Mouse (Mus musculus): ENCODE measurements around the gene 1700016C15Rik. TPM values are rescaled to one million over a fixed set of nuclear protein-coding genes. Genes with fewer than 3 reads are reported as not detected.

Gene 1700016C15Rik
- total and polyA plus RNA-seq, 2 experiments from 2014 or later: not detected

DNA sequence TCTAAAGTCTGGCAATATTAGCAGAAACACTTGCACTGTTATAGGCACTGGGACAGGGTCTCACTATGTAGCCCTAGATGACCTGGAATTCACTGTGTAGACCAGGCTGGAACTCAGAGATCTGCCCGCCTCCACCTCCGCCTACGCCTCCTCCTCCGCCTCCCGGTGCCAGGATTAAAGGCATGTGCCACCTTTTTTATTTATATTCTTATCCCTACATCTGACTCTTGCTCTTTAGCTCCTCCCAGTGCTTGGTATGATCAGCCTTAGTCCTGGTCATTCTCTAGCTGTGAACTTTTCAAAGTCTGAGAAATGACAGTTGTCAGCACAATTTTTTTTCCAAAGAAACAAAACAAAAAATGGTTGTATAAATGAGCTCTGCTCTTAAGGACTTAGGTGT is 42.6 kb upstream of the 1700016C15Rik start:
- no peak for TF ChIP-seq CTCF (IDR thresholded peaks at IDR 0.05)
- H3K9ac ChIP-seq (replicated peaks; ENCODE audit: low read length, poor library complexity, severe bottlenecking): no peak overlapping the region
- no peaks in the 10 kb centered on the region for H3K9me3 ChIP-seq (ENCODE audit: low read length)
- no peak overlapping the region for H3K4me3 ChIP-seq (ENCODE audit: low read depth, low read length)
- H3K4me2 ChIP-seq (ENCODE audit: low read depth, low read length, poor library complexity, severe bottlenecking): no peak overlapping the region
- no peaks in the 10 kb centered on the region for H3K36me3 ChIP-seq (ENCODE audit: insufficient read depth, low read length)
- 86% methylated on average over 5 of the region's 5 CpGs for WGBS
- no peaks in the 10 kb centered on the region for H3K27me3 ChIP-seq (ENCODE audit: insufficient read depth, low read length)
- no peak for DNase-seq (ENCODE audit: low spot score)
- no peaks in the 10 kb centered on the region for H3K4me1 ChIP-seq (ENCODE audit: insufficient read depth, low read length)
- no peak overlapping the region for H3K27ac ChIP-seq (ENCODE audit: low read depth, low read length)
- no peak for ATAC-seq (ENCODE audit: low FRiP score)

GRCm38 (mm10) chr1:177692491-177692890 is 37.1 kb upstream of the 1700016C15Rik start:
- Histone ChIP-seq H3K4me1 (ENCODE audit: insufficient read depth, low read length) (no peaks in the 10 kb centered on the region), H3K4me3 (ENCODE audit: low read depth, low read length) (no peak overlapping the region), H3K27ac (ENCODE audit: low read depth, low read length) (no peak overlapping the region), H3K36me3 (ENCODE audit: insufficient read depth, low read length) (no peaks in the 10 kb centered on the region), H3K9ac (replicated peaks; ENCODE audit: low read length, poor library complexity, severe bottlenecking) (no peak overlapping the region), H3K27me3 (ENCODE audit: insufficient read depth, low read length) (no peaks in the 10 kb centered on the region), H3K4me2 (ENCODE audit: low read depth, low read length, poor library complexity, severe bottlenecking) (no peak overlapping the region), H3K9me3 (ENCODE audit: low read length) (no peaks in the 10 kb centered on the region)
- no peak for DNase-seq (ENCODE audit: low spot score)
- TF ChIP-seq CTCF (IDR thresholded peaks at IDR 0.05): no peak
- 61% methylated on average over 11 of the region's 11 CpGs for WGBS
- ATAC-seq (ENCODE audit: low FRiP score): no peak

DNA sequence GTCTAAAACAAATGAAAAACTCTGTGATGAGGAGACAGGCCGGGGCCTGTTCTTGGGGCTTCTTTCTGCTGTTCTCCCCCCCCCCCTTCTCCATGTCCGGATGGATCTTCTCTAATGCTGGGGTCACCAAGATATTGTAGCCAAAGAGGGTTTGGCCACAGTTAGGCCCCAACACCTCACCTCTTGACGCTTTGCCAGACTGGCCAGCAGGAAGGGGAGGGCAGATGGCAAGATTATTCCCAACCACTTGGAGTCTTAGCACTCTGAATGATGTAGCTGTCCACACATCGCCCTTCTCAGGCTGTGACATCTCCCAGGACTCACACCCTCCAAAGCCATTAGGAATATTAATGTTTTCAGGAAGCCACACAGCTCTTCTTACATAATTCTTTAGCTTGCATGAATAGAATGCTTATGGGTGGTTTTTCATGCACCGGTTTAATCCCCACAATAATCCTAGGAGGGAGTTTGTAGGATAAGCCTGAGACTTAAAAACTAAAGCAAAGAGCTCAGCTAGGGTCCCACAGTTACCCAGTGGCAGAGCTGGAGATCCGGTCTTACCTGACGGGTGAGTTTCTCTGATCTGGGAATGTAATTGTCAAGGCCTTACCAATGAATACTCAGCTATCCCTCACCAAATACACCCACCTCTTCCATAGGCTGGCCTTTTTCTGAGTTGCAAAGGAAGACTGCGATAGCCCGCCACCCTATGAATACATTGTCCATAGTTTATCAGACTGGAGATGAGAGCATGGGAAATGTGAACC is 35.9 kb upstream of the 1700016C15Rik start:
- no peak overlapping the region for H3K4me3 ChIP-seq (ENCODE audit: low read depth, low read length)
- TF ChIP-seq CTCF (IDR thresholded peaks at IDR 0.05): no peak
- H3K4me1 ChIP-seq (ENCODE audit: insufficient read depth, low read length): no peaks in the 10 kb centered on the region
- no peak overlapping the region for H3K9ac ChIP-seq (replicated peaks; ENCODE audit: low read length, poor library complexity, severe bottlenecking)
- H3K27ac ChIP-seq (ENCODE audit: low read depth, low read length): no peak overlapping the region
- H3K4me2 ChIP-seq (ENCODE audit: low read depth, low read length, poor library complexity, severe bottlenecking): no peak overlapping the region
- no peaks in the 10 kb centered on the region for H3K36me3 ChIP-seq (ENCODE audit: insufficient read depth, low read length)
- H3K9me3 ChIP-seq (ENCODE audit: low read length): no peaks in the 10 kb centered on the region
- DNase-seq (ENCODE audit: low spot score) (peak; percentile 22), ATAC-seq (ENCODE audit: low FRiP score) (no peak)
- WGBS: 66% methylated on average over 9 of the region's 9 CpGs
- H3K27me3 ChIP-seq (ENCODE audit: insufficient read depth, low read length): no peaks in the 10 kb centered on the region

- Histone ChIP-seq H3K9ac (replicated peaks; ENCODE audit: low read length, poor library complexity, severe bottlenecking) (no peak overlapping the region), H3K27me3 (ENCODE audit: insufficient read depth, low read length) (no peaks in the 10 kb centered on the region), H3K36me3 (ENCODE audit: insufficient read depth, low read length) (no peaks in the 10 kb centered on the region), H3K4me1 (ENCODE audit: insufficient read depth, low read length) (no peaks in the 10 kb centered on the region; the same call in 1 of the 2 replicates), H3K27ac (ENCODE audit: low read depth, low read length) (no peak overlapping the region), H3K4me2 (ENCODE audit: low read depth, low read length, poor library complexity, severe bottlenecking) (no peak overlapping the region), H3K9me3 (ENCODE audit: low read length) (no peaks in the 10 kb centered on the region), H3K4me3 (ENCODE audit: low read depth, low read length) (no peak overlapping the region)
- ATAC-seq (ENCODE audit: low FRiP score): no peak
- TF ChIP-seq CTCF (IDR thresholded peaks at IDR 0.05): no peak
- DNase-seq (ENCODE audit: low spot score): peak; percentile 39
- whole genome bisulfite sequencing: 57% methylated on average over 8 of the region's 8 CpGs
These were observed 29.1 kb upstream of the 1700016C15Rik start for GRCm38 (mm10) chr1:177700560-177700959.

DNA sequence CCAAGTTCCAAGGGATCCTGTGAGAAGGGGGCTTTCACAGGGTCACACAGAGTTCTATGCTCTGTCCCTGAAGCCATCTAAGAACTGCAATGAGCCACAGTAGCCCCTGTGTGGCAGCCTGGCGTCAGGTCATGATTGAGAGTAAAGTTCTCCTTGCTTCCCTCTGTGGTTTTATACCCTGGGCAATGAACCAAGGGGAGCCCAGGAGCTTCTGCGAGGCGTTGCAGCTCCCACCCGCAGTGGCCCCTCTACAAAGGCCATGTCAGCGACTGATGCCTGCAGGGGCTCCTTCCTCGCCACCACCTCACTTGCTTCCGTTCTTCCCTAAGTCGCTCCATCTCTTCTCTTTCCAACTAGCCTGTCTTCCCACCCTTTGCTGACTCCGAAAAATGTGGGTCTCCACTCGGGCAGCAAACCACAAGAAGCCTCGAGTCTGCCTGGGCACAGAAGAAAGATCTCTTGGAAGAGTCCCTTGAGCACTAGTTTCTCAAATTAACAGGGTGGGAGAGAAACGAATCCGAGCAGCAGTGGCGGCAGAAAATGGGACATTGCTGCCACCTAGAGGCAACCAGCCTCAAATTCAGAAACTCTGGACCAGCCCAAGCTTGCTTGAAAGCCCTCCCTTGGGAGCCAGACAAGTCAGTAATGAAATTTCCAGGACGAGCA is 27.0 kb upstream of the 1700016C15Rik start:
- Histone ChIP-seq H3K27me3 (ENCODE audit: insufficient read depth, low read length) (no peaks in the 10 kb centered on the region), H3K9me3 (ENCODE audit: low read length) (no peaks in the 10 kb centered on the region), H3K9ac (replicated peaks; ENCODE audit: low read length, poor library complexity, severe bottlenecking) (peak overlapping the region; percentile 48; the same call in 1 of the 2 replicates), H3K4me2 (ENCODE audit: low read depth, low read length, poor library complexity, severe bottlenecking) (peak overlapping the region; percentile 86), H3K27ac (ENCODE audit: low read depth, low read length) (no peak overlapping the region), H3K36me3 (ENCODE audit: insufficient read depth, low read length) (no peaks in the 10 kb centered on the region), H3K4me3 (ENCODE audit: low read depth, low read length) (peak overlapping the region; percentile 43), H3K4me1 (ENCODE audit: insufficient read depth, low read length) (no peaks in the 10 kb centered on the region; the same call in 1 of the 2 replicates)
- TF ChIP-seq CTCF (IDR thresholded peaks at IDR 0.05): peak; percentile 87
- ATAC-seq (ENCODE audit: low FRiP score) (peak; percentile 87), DNase-seq (ENCODE audit: low spot score) (peak; percentile 96)
- 2% methylated on average over 15 of the region's 15 CpGs for WGBS

Data from midbrain, postnatal 0 days (tissue).